Mouse (Mus musculus): ENCODE data around the gene Ptpn7. TPM values are rescaled to one million over a fixed set of nuclear protein-coding genes. Genes with fewer than 3 reads are reported as not detected.

Ptpn7 gene
- total and polyA plus RNA-seq, 2 experiments from 2014 or later: 0.30 to 3.9 TPM

DNA sequence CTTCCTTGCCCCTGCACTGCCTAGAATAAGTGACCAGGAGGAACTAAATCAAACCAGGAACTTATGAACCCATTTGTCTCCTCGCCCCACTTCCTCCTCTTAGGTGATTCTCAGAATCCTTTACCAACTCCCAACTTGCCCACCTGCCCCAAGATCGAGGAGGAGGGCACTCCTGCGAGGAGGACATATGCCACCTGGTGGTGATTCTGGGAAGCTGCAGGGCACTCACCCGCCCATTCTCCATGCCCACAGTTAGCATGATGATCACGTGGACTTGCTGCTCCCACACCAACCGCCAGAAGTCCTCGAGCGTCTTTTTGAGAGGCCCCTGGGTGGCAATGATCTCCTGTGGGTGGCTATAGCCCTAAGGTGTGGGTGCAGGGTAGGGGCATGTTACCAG is 19.8 kb upstream of the Ptpn7 start:
- H3K36me3 ChIP-seq (replicated peaks; ENCODE audit: control insufficient read depth, insufficient read depth, low read length): no peaks in the 10 kb centered on the region
- 0 out of 2 replicates have a peak, but pooled peaks cover 3% of the 10 kb centered on the region for H3K27me3 ChIP-seq (ENCODE audit: control insufficient read depth, insufficient read depth, low read length)
- 8% methylated on average over 8 of the region's 8 CpGs for WGBS
- TF ChIP-seq CTCF (IDR thresholded peaks at IDR 0.05; ENCODE audit: low read depth) (peak; percentile 83), EP300 (IDR thresholded peaks at IDR 0.05; ENCODE audit: low read depth) (no peak)
- no peak overlapping the region for H3K27ac ChIP-seq (ENCODE audit: low read depth)
- DNase-seq (ENCODE audit: low spot score): peak; percentile 29
- H3K9me3 ChIP-seq (replicated peaks; ENCODE audit: control insufficient read depth, low read length): no peaks in the 10 kb centered on the region
- no peak overlapping the region for H3K4me3 ChIP-seq (ENCODE audit: low read depth, low read length)
- H3K4me1 ChIP-seq (ENCODE audit: control insufficient read depth, insufficient read depth): no peaks in the 10 kb centered on the region
- H3K4me2 ChIP-seq (ENCODE audit: low read depth, low read length): no peak overlapping the region
- ATAC-seq (ENCODE audit: insufficient read depth, low read depth): no peak
- no peak overlapping the region for H3K9ac ChIP-seq (replicated peaks; ENCODE audit: low read depth, low read length)

DNA sequence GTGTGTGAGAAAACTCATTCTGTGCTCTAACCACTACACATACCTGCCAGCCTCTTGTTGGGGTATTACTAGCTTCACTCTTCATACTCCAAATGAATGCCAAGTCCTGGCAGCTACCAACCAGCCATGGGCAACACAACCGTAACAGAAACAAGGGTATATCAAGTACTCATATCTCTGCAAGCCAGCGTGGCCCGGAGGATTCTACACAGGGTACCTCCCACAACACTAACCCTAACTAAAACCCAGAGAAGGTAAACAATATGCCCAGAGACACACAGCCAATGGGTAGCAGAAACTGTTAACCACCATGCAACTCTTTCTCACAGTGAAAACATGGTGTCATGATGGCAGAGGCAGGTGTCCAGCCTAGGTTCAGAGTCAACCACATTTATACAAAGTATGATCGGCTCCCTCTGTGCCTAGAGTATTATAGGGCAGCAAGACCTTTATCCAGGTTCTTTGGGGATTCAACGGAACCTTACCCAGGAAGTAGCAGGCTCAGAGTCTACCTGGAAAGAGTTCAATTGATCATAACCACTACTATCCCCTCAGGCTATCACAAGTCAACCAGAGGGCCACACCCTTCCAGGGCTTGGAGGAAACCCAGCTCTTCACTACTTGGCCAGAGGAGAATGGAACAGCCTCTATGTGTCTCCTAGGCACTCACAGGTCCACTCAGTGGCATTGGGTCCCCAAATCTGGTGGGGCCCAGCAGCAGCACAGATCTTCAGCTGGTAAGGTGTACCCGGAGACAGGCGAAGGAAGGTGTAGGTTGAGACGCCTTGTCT is 7.7 kb upstream of the Ptpn7 start:
- Histone ChIP-seq H3K9ac (replicated peaks; ENCODE audit: low read depth, low read length) (no peak overlapping the region), H3K4me3 (ENCODE audit: low read depth, low read length) (no peak overlapping the region), H3K4me1 (ENCODE audit: control insufficient read depth, insufficient read depth) (peaks cover 5% of the 10 kb centered on the region; the same call in 1 of the 2 replicates), H3K36me3 (replicated peaks; ENCODE audit: control insufficient read depth, insufficient read depth, low read length) (no peaks in the 10 kb centered on the region), H3K4me2 (ENCODE audit: low read depth, low read length) (no peak overlapping the region), H3K27me3 (ENCODE audit: control insufficient read depth, insufficient read depth, low read length) (peaks cover 44% of the 10 kb centered on the region), H3K27ac (ENCODE audit: low read depth) (no peak overlapping the region), H3K9me3 (replicated peaks; ENCODE audit: control insufficient read depth, low read length) (no peaks in the 10 kb centered on the region)
- DNase-seq (ENCODE audit: low spot score) (no peak), ATAC-seq (ENCODE audit: insufficient read depth, low read depth) (no peak)
- 87% methylated on average over 8 of the region's 8 CpGs for WGBS
- TF ChIP-seq EP300 (IDR thresholded peaks at IDR 0.05; ENCODE audit: low read depth) (no peak), CTCF (IDR thresholded peaks at IDR 0.05; ENCODE audit: low read depth) (no peak)

DNA sequence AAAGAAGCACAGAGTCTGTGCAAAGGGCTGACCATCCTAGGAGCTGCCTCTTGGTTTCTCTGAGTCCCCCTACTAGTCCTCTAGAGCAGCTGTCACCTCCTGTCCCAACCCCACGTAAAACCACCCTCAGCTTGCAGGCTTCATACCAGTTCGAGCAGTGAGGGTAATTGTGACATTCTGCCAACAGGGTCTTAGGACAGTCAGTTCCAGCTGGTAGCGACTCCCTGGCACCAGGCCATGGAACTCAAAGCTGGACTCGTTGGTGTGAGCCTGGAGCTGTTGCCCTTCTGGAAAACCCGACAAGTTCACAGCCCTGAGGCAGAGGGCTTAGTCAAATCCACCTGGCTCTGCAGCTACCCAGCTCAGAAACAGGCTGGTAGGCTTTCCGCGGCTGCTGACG is 6.5 kb upstream of the Ptpn7 start:
- TF ChIP-seq EP300 (IDR thresholded peaks at IDR 0.05; ENCODE audit: low read depth) (no peak), CTCF (IDR thresholded peaks at IDR 0.05; ENCODE audit: low read depth) (no peak)
- Histone ChIP-seq H3K27ac (ENCODE audit: low read depth) (no peak overlapping the region), H3K36me3 (replicated peaks; ENCODE audit: control insufficient read depth, insufficient read depth, low read length) (no peaks in the 10 kb centered on the region), H3K4me2 (ENCODE audit: low read depth, low read length) (no peak overlapping the region), H3K4me1 (ENCODE audit: control insufficient read depth, insufficient read depth) (peaks cover 8% of the 10 kb centered on the region; the same call in 1 of the 2 replicates), H3K4me3 (ENCODE audit: low read depth, low read length) (no peak overlapping the region), H3K27me3 (ENCODE audit: control insufficient read depth, insufficient read depth, low read length) (peaks cover 47% of the 10 kb centered on the region), H3K9ac (replicated peaks; ENCODE audit: low read depth, low read length) (no peak overlapping the region), H3K9me3 (replicated peaks; ENCODE audit: control insufficient read depth, low read length) (no peaks in the 10 kb centered on the region)
- ATAC-seq (ENCODE audit: insufficient read depth, low read depth) (no peak; the same call in 1 of the 2 replicates), DNase-seq (ENCODE audit: low spot score) (no peak)
- WGBS: 39% methylated on average over 8 of the region's 8 CpGs

DNA sequence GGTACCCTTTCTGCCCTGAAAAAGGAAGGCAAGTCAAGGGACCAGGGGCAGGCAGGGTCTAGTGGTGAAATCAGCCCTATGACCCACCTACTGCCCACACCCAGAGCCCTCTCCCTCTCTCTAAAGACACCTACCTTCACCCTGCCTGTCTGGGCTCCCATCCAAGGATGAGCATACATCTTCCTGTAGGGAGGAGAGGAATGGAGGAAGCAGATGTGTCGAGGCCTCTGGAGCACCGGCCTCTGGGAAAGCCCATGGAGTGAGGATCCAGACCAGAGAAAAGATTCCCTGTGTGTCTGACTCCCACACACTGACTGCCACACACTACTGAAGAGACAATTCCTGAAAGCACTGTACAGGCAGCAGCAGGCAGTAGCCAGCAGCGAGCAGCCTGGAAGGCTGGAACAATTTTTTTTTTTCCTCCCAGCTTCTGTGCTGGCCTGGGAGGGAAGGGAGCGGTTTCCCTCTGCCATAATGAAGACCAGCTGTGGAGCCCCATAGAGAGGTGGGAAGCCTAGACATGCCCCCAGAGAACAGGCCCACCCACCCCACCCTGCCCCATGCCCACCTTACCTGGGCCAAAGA is 6.0 kb upstream of the Ptpn7 start:
- Histone ChIP-seq H3K4me3 (ENCODE audit: low read depth, low read length) (no peak overlapping the region), H3K4me1 (ENCODE audit: control insufficient read depth, insufficient read depth) (peaks cover 13% of the 10 kb centered on the region; the same call in 1 of the 2 replicates), H3K27me3 (ENCODE audit: control insufficient read depth, insufficient read depth, low read length) (peaks cover 52% of the 10 kb centered on the region), H3K9me3 (replicated peaks; ENCODE audit: control insufficient read depth, low read length) (no peaks in the 10 kb centered on the region), H3K36me3 (replicated peaks; ENCODE audit: control insufficient read depth, insufficient read depth, low read length) (no peaks in the 10 kb centered on the region), H3K9ac (replicated peaks; ENCODE audit: low read depth, low read length) (no peak overlapping the region), H3K27ac (ENCODE audit: low read depth) (no peak overlapping the region), H3K4me2 (ENCODE audit: low read depth, low read length) (no peak overlapping the region)
- ATAC-seq (ENCODE audit: insufficient read depth, low read depth) (no peak), DNase-seq (ENCODE audit: low spot score) (no peak)
- TF ChIP-seq CTCF (IDR thresholded peaks at IDR 0.05; ENCODE audit: low read depth): no peak
- WGBS: 58% methylated on average over 4 of the region's 4 CpGs

DNA sequence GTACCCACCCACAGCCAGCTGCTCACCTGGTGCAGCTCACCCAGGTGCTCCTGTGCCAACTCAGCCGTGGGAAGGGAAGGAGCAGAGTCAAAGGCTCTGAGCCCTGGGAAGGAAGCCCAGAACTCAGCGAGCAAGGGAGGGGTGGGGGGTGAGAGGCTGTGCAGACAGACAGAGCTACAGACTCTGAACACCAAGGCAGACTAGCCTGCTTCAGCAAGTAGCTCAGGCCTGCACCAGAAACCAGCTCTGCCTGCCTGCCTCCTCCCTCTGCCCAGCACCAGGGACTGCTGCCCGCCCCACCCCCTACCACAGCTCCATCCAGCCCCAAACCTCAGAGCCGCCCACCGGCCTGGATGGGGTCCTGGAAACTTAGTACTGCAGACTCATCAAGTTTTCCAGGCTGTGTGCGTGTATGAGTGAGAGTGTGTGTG is 4.5 kb upstream of the Ptpn7 start:
- H3K27me3 ChIP-seq (ENCODE audit: control insufficient read depth, insufficient read depth, low read length): peaks cover 52% of the 10 kb centered on the region
- no peak overlapping the region for H3K27ac ChIP-seq (ENCODE audit: low read depth)
- no peak for ATAC-seq (ENCODE audit: insufficient read depth, low read depth)
- DNase-seq (ENCODE audit: low spot score): no peak
- H3K9me3 ChIP-seq (replicated peaks; ENCODE audit: control insufficient read depth, low read length): no peaks in the 10 kb centered on the region
- no peak for TF ChIP-seq EP300 (IDR thresholded peaks at IDR 0.05; ENCODE audit: low read depth)
- TF ChIP-seq CTCF (IDR thresholded peaks at IDR 0.05; ENCODE audit: low read depth): no peak
- WGBS: 63% methylated on average over 6 of the region's 6 CpGs
- no peak overlapping the region for H3K4me2 ChIP-seq (ENCODE audit: low read depth, low read length)
- H3K4me1 ChIP-seq (ENCODE audit: control insufficient read depth, insufficient read depth): peaks cover 21% of the 10 kb centered on the region; the same call in 1 of the 2 replicates
- H3K36me3 ChIP-seq (replicated peaks; ENCODE audit: control insufficient read depth, insufficient read depth, low read length): no peaks in the 10 kb centered on the region
- H3K4me3 ChIP-seq (ENCODE audit: low read depth, low read length): no peak overlapping the region
- H3K9ac ChIP-seq (replicated peaks; ENCODE audit: low read depth, low read length): no peak overlapping the region
